Mouse (Mus musculus) erythroblast, embryonic 14.5 days (primary cell): ENCODE measurements around the gene 4930519P11Rik. TPM values are rescaled to one million over a fixed set of nuclear protein-coding genes. Genes with fewer than 3 reads are reported as not detected.

Experiments
- H3K27me3 ChIP-seq: 2 replicates; pipeline ENCODE4 v1.6.1; 2012; ENCODE audit warnings: inconsistent platforms; ENCODE audit not compliant: control insufficient read depth
- H3K36me3 ChIP-seq: 2 replicates; pipeline ENCODE4 v1.6.1; 2012; ENCODE audit warnings: mild to moderate bottlenecking, inconsistent platforms; ENCODE audit not compliant: control insufficient read depth
- H3K4me1 ChIP-seq: 2 replicates; pipeline ENCODE4 v1.6.1; 2012; ENCODE audit warnings: inconsistent platforms; ENCODE audit not compliant: control insufficient read depth
- H3K4me3 ChIP-seq: replicated peaks from 2 replicates; pipeline ENCODE3; 2012; ENCODE audit warnings: moderate library complexity, mild to moderate bottlenecking, inconsistent platforms
- H3K9me3 ChIP-seq: 2 replicates; pipeline ENCODE4 v1.6.1; 2012; ENCODE audit warnings: low read length, inconsistent platforms, mixed read lengths; ENCODE audit not compliant: control insufficient read depth
- GATA1 ChIP-seq: IDR thresholded peaks from 2 replicates; pipeline ENCODE4 v1.6.1; 2012; ENCODE audit warnings: low read length, inconsistent platforms, mixed read lengths
- TAL1 ChIP-seq: IDR thresholded peaks from 3 replicates; pipeline ENCODE4 v1.6.1; 2012; ENCODE audit warnings: low read length, inconsistent platforms, mixed read lengths
- polyA plus RNA-seq: library from polyadenylated mRNA; stranded (reverse); fragments of >175 nt; gene quantifications from 2 replicates; pipeline ENCODE4 v1.2.3, GENCODE M21; 2012

The 4930519P11Rik gene
- polyA plus RNA-seq, 1 experiment = 0.33 TPM

GRCm38 (mm10) chr2:154576876-154577743 is 36.1 kb downstream of the 4930519P11Rik start:
- Histone ChIP-seq H3K4me3 (no peak overlapping the region), H3K4me1 (peaks cover 2% of the 10 kb centered on the region), H3K9me3 (no peaks in the 10 kb centered on the region), H3K36me3 (no peaks in the 10 kb centered on the region), H3K27me3 (no peaks in the 10 kb centered on the region)
- TF ChIP-seq GATA1 (no peak), TAL1 (no peak)

DNA sequence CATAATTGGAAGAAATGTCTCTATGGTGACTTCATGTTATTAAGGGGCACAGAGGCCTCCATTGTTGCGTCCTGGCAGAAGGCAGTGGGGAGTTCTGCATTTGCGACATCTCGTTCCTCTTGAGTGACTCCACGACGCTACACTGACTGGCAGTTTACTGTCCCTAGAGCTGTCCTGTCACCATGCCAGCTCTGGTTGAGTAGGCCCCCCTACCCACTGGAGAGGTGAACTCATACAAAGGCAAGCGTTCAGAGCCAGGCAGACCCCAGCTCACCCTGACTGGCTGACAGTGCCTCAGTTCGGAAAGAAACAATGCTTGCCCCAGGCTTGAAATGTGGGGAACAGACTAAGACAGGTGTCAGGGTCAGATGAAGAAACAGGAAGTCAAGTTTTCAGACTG is 39.0 kb downstream of the 4930519P11Rik start:
- no peak for TF ChIP-seq TAL1
- no peak for TF ChIP-seq GATA1
- Histone ChIP-seq H3K27me3 (no peaks in the 10 kb centered on the region), H3K4me3 (no peak overlapping the region), H3K9me3 (no peaks in the 10 kb centered on the region), H3K4me1 (peaks cover 22% of the 10 kb centered on the region), H3K36me3 (no peaks in the 10 kb centered on the region)

DNA sequence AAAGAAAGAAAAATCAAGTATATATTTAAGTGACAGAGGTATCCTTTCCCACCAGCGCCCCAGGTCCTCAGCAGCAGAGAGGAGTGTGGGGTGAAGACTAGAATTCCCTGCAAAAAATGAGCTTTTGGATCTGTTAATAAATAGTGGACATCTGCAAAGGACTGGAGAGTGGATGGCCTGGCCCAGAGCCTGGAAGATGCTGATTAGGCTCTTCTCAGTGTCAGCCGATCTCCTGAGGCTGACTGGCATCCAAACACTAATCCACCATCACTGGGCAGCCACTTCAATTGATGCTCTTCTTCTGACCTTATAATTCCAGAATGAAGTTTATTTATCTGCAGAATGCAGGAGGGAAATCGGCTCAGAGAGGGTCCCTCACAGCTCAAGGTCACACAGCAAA is 40.2 kb downstream of the 4930519P11Rik start:
- TF ChIP-seq GATA1 (no peak), TAL1 (no peak)
- Histone ChIP-seq H3K9me3 (no peaks in the 10 kb centered on the region), H3K4me3 (no peak overlapping the region), H3K4me1 (peaks cover 34% of the 10 kb centered on the region), H3K27me3 (no peaks in the 10 kb centered on the region), H3K36me3 (peaks cover 5% of the 10 kb centered on the region)

DNA sequence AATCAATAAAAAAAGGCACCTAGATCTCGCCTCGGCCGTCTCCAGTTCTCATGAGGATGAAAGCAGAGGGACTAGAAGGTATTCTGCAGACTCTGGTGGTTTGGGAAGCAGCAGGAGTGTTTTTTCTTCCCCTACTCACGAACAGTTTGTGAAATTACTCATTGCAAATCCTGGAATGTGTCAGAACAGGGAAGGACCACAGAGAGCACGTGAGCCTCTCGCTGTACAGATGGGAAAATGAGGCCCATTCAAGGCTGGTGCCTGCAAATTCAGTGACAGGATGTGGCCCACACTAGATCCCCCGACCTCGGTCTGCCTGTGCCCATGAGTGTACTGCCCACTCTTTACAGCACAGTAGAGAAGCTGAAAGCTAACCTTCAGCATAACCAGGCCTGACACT is 41.3 kb downstream of the 4930519P11Rik start:
- H3K36me3 ChIP-seq = peaks cover 13% of the 10 kb centered on the region
- H3K9me3 ChIP-seq = no peaks in the 10 kb centered on the region
- no peaks in the 10 kb centered on the region for H3K27me3 ChIP-seq
- no peak for TF ChIP-seq GATA1
- no peak for TF ChIP-seq TAL1
- no peak overlapping the region for H3K4me3 ChIP-seq
- H3K4me1 ChIP-seq = peaks cover 42% of the 10 kb centered on the region

- Histone ChIP-seq H3K4me3 (no peak overlapping the region), H3K4me1 (peaks cover 48% of the 10 kb centered on the region), H3K36me3 (peaks cover 20% of the 10 kb centered on the region), H3K9me3 (no peaks in the 10 kb centered on the region), H3K27me3 (no peaks in the 10 kb centered on the region)
- TF ChIP-seq GATA1 (no peak), TAL1 (no peak)
Measured at GRCm38 (mm10) chr2:154571266-154571665, 42.0 kb downstream of the 4930519P11Rik start.

GRCm38 (mm10) chr2:154570666-154571065 is 42.6 kb downstream of the 4930519P11Rik start:
- H3K27me3 ChIP-seq = no peaks in the 10 kb centered on the region
- TF ChIP-seq GATA1 (no peak), TAL1 (no peak)
- H3K9me3 ChIP-seq = no peaks in the 10 kb centered on the region
- peaks cover 54% of the 10 kb centered on the region for H3K4me1 ChIP-seq
- peaks cover 26% of the 10 kb centered on the region for H3K36me3 ChIP-seq
- H3K4me3 ChIP-seq = peak overlapping the region; percentile 73

DNA sequence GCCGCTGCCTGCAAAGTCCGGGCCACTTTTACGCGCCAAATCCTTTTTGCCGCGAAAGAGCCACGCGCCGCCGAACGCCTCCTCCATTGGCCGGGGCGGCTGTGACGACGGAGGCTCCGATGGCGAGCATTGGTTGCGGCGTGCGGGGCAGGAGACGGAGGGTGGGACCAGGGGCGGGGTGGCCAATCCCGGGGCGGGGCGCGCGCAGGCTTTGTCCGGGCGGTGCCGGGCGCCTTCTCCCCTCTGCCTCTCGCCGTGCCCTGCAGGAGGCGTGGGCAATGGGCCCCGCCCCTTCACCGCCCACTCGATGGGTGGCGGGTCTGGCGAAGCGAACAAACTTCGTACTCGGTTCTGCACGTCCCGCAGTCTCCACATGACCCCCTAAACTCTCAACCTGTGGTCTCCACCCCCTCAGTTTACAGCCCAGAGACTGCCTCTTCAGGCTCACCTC is 43.4 kb downstream of the 4930519P11Rik start, which contains the start of gene E2f1:
TSS of gene E2f1 (minus strand) at position 57 of the 451 bp plus-strand sequence.
- Histone ChIP-seq H3K27me3 (no peaks in the 10 kb centered on the region), H3K36me3 (peaks cover 34% of the 10 kb centered on the region), H3K4me1 (peaks cover 62% of the 10 kb centered on the region), H3K4me3 (peak within 1 kb of the TSS; percentile 73), H3K9me3 (no peaks in the 10 kb centered on the region)
- TF ChIP-seq GATA1 (no peak), TAL1 (no peak)

DNA sequence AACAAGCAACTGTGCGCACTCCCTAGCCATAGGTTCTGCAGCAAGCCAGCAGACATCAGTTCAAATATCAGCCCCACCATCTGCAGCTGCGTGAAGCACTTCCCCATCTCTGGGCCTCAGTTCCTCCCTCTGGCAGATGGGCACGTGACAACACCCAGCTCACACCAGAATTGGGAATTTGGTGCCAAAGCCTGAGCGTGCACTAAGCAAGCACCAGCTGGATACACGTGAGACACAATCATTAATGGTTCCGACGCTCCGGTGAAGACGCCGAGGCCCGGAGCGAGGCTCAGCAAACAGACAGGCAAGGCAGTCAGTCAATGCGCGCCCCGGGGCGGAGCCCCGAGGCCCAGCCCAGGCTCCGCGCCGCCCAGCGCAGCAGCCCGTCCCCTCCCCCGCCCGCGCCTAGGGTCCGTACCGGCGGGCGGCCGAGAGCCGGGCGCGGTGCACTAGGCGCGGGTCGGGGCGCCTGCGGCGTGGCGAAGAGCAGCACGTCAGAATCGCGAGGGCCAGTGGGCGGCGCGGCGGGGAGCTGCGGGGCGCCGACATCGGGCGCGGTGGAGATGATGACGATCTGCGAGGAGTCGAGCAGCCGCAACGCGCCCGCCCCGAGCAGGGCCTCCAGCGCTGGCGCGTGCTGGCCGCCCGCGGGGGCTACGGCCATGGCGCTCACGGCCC is 44.0 kb downstream of the 4930519P11Rik start:
- Histone ChIP-seq H3K4me3 (peak overlapping the region; percentile 73), H3K4me1 (peaks cover 68% of the 10 kb centered on the region)

DNA sequence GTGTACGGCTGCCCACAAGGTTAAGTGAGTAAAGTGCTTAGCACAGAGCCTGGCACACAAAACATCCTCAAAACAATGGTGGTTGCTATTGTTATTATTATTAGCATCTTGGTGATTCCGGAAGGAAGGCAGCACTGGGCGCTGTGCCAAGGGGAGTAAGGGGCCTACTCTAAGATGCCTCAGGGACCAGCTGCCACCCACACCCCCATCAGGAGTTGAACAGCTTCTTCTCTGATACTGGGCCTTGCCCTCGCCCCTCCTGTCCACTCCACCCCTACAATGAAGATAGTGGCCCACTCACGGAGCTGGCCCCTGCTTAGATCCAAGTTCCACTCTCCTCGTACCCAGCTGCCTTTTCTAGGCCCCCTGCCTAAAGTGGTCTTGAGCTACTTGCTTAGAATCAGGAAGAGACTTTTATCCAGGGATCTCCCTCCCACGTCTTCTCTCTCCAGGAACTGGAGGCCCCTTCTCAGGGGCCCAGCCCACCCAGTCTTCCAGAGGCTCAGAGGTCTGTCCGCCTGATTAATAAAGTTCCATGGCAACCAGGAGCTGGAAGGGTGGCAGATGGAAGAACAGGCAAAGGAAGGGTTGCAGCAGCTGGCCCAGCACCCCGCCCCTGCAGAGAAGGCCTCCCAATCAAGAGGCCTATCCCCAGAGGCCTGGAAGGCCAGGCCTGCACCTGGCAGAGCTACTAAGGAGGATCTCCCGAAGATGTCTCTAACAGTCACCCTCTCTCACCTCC is 44.7 kb downstream of the 4930519P11Rik start:
- no peaks in the 10 kb centered on the region for H3K9me3 ChIP-seq
- peaks cover 70% of the 10 kb centered on the region for H3K4me1 ChIP-seq
- H3K36me3 ChIP-seq = peaks cover 48% of the 10 kb centered on the region
- H3K27me3 ChIP-seq = no peaks in the 10 kb centered on the region
- H3K4me3 ChIP-seq = peak overlapping the region; percentile 73
- TF ChIP-seq GATA1 = no peak
- TF ChIP-seq TAL1 = no peak

More for the DNA sequence above, 44.0 kb downstream of the 4930519P11Rik start:
- H3K36me3 ChIP-seq = peaks cover 41% of the 10 kb centered on the region
- TF ChIP-seq GATA1 (peak; percentile 65; the same call in 1 of the 2 replicates), TAL1 (0 out of 3 replicates have a peak, but pooled peaks have one; percentile 21)
- no peaks in the 10 kb centered on the region for H3K9me3 ChIP-seq
- H3K27me3 ChIP-seq = no peaks in the 10 kb centered on the region
